Comparison of ENCODE assay signal across 8 mouse cellular contexts in the genomic region with DNA sequence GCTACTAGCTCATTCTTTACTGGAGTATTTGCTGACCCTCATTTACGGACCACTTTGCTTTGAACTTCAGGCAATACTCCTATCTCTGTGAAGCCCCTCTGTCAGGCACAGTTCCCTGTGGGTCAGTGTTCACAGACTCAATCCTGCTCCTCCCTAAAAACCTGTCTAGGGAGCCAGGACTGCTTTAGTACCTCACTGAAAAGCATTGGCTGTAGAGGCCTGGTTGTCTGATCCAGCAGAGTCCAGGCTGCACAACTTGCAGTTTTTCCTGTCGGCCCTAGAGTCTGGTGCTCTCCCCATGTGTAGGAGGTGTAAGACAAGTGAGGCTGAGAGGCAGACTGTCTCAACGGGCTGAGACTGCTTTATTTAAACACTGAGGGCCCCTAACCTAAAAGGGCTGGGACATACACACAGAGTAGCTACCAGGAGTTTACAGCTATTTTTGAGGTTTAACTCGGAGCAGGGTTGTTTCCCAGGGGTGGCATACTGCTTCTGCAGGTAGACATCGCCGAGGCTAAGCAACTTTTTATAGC. TPM values are rescaled to one million over a fixed set of nuclear protein-coding genes. Genes with fewer than 3 reads are reported as not detected.
DNase-seq lines count a peak whose midpoint lies in the region; ATAC-seq and TF ChIP-seq lines count a peak whose summit lies in the region.

No protein-coding gene starts in this region.

- peak overlapping the region; percentile 66 for H3K4me3 ChIP-seq in heart, embryonic 15.5 days
- peak overlapping the region; percentile 95 for H3K4me3 ChIP-seq in G1E (ENCODE audit: low read depth, low read length)
- peak overlapping the region; percentile 79 for H3K4me3 ChIP-seq in forebrain, embryonic 15.5 days
- peak overlapping the region; percentile 67 for H3K4me3 ChIP-seq in liver, embryonic 16.5 days (ENCODE audit: low read depth, low read length)

- intact Hi-C loops in heart, postnatal 10 days (cut with DNase I), result loop anchor here (10.0 kb wide), 1 partner anchor 265 kb away; the partner anchor contains the start of gene Polr3k

- peaks cover 33% of the 10 kb centered on the region for H3K4me1 ChIP-seq in heart, embryonic 15.5 days (replicated peaks)
- H3K4me1 ChIP-seq in G1E (ENCODE audit: insufficient read depth, low read depth, low read length), result peaks cover 69% of the 10 kb centered on the region
- H3K4me1 ChIP-seq in forebrain, embryonic 15.5 days, result peaks cover 44% of the 10 kb centered on the region
- peaks cover 32% of the 10 kb centered on the region for H3K4me1 ChIP-seq in liver, embryonic 16.5 days (ENCODE audit: control insufficient read depth, low read depth, low read length)

- no peak for TF ChIP-seq CTCF in G1E (IDR thresholded peaks at IDR 0.05; ENCODE audit: low read depth, low read length)

- H3K4me2 ChIP-seq in heart, embryonic 15.5 days, result peak overlapping the region; percentile 72
- peak overlapping the region; percentile 66 for H3K4me2 ChIP-seq in forebrain, embryonic 15.5 days (replicated peaks)
- peak overlapping the region; percentile 89 for H3K4me2 ChIP-seq in liver, embryonic 16.5 days (ENCODE audit: low read depth, low read length)

- no peaks in the 10 kb centered on the region for H3K27me3 ChIP-seq in heart, embryonic 15.5 days
- peaks cover 5% of the 10 kb centered on the region; the same call in 1 of the 2 replicates for H3K27me3 ChIP-seq in G1E (ENCODE audit: insufficient read depth, low read length)
- H3K27me3 ChIP-seq in forebrain, embryonic 15.5 days, result no peaks in the 10 kb centered on the region
- peaks cover 19% of the 10 kb centered on the region for H3K27me3 ChIP-seq in liver, embryonic 16.5 days (ENCODE audit: control insufficient read depth, insufficient read depth, low read depth, low read length)

- H3K9me3 ChIP-seq in heart, embryonic 15.5 days (replicated peaks), result no peaks in the 10 kb centered on the region
- H3K9me3 ChIP-seq in G1E (replicated peaks), result no peaks in the 10 kb centered on the region
- H3K9me3 ChIP-seq in forebrain, embryonic 15.5 days, result no peaks in the 10 kb centered on the region
- H3K9me3 ChIP-seq in liver, embryonic 16.5 days (replicated peaks; ENCODE audit: control insufficient read depth, low read length), result no peaks in the 10 kb centered on the region

- no peak for DNase-seq in heart, postnatal 10 days
- DNase-seq in G1E (ENCODE audit: low spot score), result no peak
- no peak for DNase-seq in ovary, adult 18-20 months (ENCODE audit: low spot score)
- DNase-seq in layer of hippocampus, adult 9-10 months (ENCODE audit: low spot score), result no peak
- no peak for DNase-seq in layer of hippocampus, postnatal 36 days

- ATAC-seq in heart, embryonic 15.5 days (replicated peaks; ENCODE audit: insufficient number of reproducible peaks, insufficient read depth, low FRiP score, low read depth), result no peak
- no peak for ATAC-seq in G1E (ENCODE audit: extremely low read depth, insufficient number of reproducible peaks, low FRiP score, poor library complexity, severe bottlenecking)
- ATAC-seq in forebrain, embryonic 15.5 days (replicated peaks), result no peak
- no peak for ATAC-seq in liver, embryonic 16.5 days (ENCODE audit: low read depth)

- no peak overlapping the region for H3K27ac ChIP-seq in heart, embryonic 15.5 days
- peak overlapping the region; percentile 70; the same call in 1 of the 2 replicates for H3K27ac ChIP-seq in forebrain, embryonic 15.5 days (replicated peaks)
- peak overlapping the region; percentile 61; the same call in 1 of the 2 replicates for H3K27ac ChIP-seq in liver, embryonic 16.5 days (ENCODE audit: low read length)

- no peaks in the 10 kb centered on the region for H3K36me3 ChIP-seq in heart, embryonic 15.5 days
- peaks cover 35% of the 10 kb centered on the region for H3K36me3 ChIP-seq in G1E (replicated peaks)
- peaks cover 4% of the 10 kb centered on the region; the same call in 1 of the 2 replicates for H3K36me3 ChIP-seq in forebrain, embryonic 15.5 days
- H3K36me3 ChIP-seq in liver, embryonic 16.5 days (ENCODE audit: control insufficient read depth, insufficient read depth), result no peaks in the 10 kb centered on the region

- 59% methylated on average over 6 of the region's 6 CpGs for WGBS in heart, embryonic 15.5 days
- 63% methylated on average over 6 of the region's 6 CpGs for WGBS in forebrain, embryonic 15.5 days
- 65% methylated on average over 6 of the region's 6 CpGs for WGBS in liver, embryonic 16.5 days (ENCODE audit: insufficient replicate concordance)

- H3K9ac ChIP-seq in heart, embryonic 15.5 days, result peak overlapping the region; percentile 77; the same call in 1 of the 2 replicates
- peak overlapping the region; percentile 43; the same call in 1 of the 2 replicates for H3K9ac ChIP-seq in forebrain, embryonic 15.5 days (replicated peaks)
- H3K9ac ChIP-seq in liver, embryonic 16.5 days (ENCODE audit: low read depth, low read length), result peak overlapping the region; percentile 73; the same call in 1 of the 2 replicates

RNA-seq across cellular contexts. Expression of gene Samd10, which starts 1.3 kb away (rescaled TPM):
- 9.6 and 14.9 TPM in 2 replicates for polyA plus RNA-seq in heart, embryonic 15.5 days (2015; fragmentation: Nextera tagmentation; extraction: Ambion mirVana)
- total RNA-seq in heart, postnatal 10 days (2021), result 1 to 10 TPM; 2.7 to 3.2 TPM
- total RNA-seq in G1E (2014; fragmentation: Nextera tagmentation), result 10.6 and 16.1 TPM in 2 replicates
- total RNA-seq in G1E (2017), result 2.5 and 3.1 TPM in 2 replicates
- 7.6 and 9.7 TPM in 2 replicates for polyA plus RNA-seq in G1E (2012)
- 110 and 112 TPM in 2 replicates for polyA plus RNA-seq in forebrain, embryonic 15.5 days (2015; fragmentation: Nextera tagmentation; extraction: Ambion mirVana)
- polyA plus RNA-seq in liver, embryonic 16.5 days (2015; fragmentation: Nextera tagmentation; extraction: Ambion mirVana), result 1.7 and 2.3 TPM in 2 replicates
- total RNA-seq in layer of hippocampus, postnatal 36 days (2021), result 10 to 100 TPM; 14.3 to 16.4 TPM

RNA-seq across cellular contexts. Expression of gene Zfp512b, which starts 7.7 kb away (rescaled TPM):
- 23.1 and 35.8 TPM in 2 replicates for polyA plus RNA-seq in heart, embryonic 15.5 days (2015; fragmentation: Nextera tagmentation; extraction: Ambion mirVana)
- 10 to 100 TPM; 31.2 to 39.5 TPM for total RNA-seq in heart, postnatal 10 days (2021)
- 19.9 and 40.5 TPM in 2 replicates for total RNA-seq in G1E (2014; fragmentation: Nextera tagmentation)
- 16.3 and 19.8 TPM in 2 replicates for total RNA-seq in G1E (2017)
- 88.2 and 90.0 TPM in 2 replicates for polyA plus RNA-seq in G1E (2012)
- polyA plus RNA-seq in forebrain, embryonic 15.5 days (2015; fragmentation: Nextera tagmentation; extraction: Ambion mirVana), result 76.5 and 83.7 TPM in 2 replicates
- polyA plus RNA-seq in liver, embryonic 16.5 days (2015; fragmentation: Nextera tagmentation; extraction: Ambion mirVana), result 6.2 and 7.6 TPM in 2 replicates
- 100 to 1,000 TPM in 1 of 2 experiments, 10 to 100 TPM in 1; 96.3 to 101 TPM for total RNA-seq in layer of hippocampus, postnatal 36 days (2021)

RNA-seq across cellular contexts. Expression of gene Prpf6, which starts 8.6 kb away (rescaled TPM):
- polyA plus RNA-seq in heart, embryonic 15.5 days (2015; fragmentation: Nextera tagmentation; extraction: Ambion mirVana), result 38.9 and 45.5 TPM in 2 replicates
- total RNA-seq in heart, postnatal 10 days (2021), result 10 to 100 TPM; 37.0 to 41.1 TPM
- total RNA-seq in G1E (2014; fragmentation: Nextera tagmentation), result 53.1 and 60.8 TPM in 2 replicates
- total RNA-seq in G1E (2017), result 76.4 and 91.9 TPM in 2 replicates
- polyA plus RNA-seq in G1E (2012), result 20.3 and 27.8 TPM in 2 replicates
- 72.1 and 75.4 TPM in 2 replicates for polyA plus RNA-seq in forebrain, embryonic 15.5 days (2015; fragmentation: Nextera tagmentation; extraction: Ambion mirVana)
- polyA plus RNA-seq in liver, embryonic 16.5 days (2015; fragmentation: Nextera tagmentation; extraction: Ambion mirVana), result 24.2 and 25.0 TPM in 2 replicates
- total RNA-seq in layer of hippocampus, postnatal 36 days (2021), result 10 to 100 TPM; 55.7 to 58.1 TPM

RNA-seq across cellular contexts. Expression of gene Uckl1, which starts 15.6 kb away (rescaled TPM):
- 61.8 and 71.6 TPM in 2 replicates for polyA plus RNA-seq in heart, embryonic 15.5 days (2015; fragmentation: Nextera tagmentation; extraction: Ambion mirVana)
- 10 to 100 TPM; 43.3 to 47.1 TPM for total RNA-seq in heart, postnatal 10 days (2021)
- total RNA-seq in G1E (2014; fragmentation: Nextera tagmentation) (51.3 and 66.0 TPM in 2 replicates), G1E (2017) (54.9 and 63.9 TPM in 2 replicates)
- 46.9 and 63.2 TPM in 2 replicates for polyA plus RNA-seq in G1E (2012)
- 61.0 and 63.8 TPM in 2 replicates for polyA plus RNA-seq in forebrain, embryonic 15.5 days (2015; fragmentation: Nextera tagmentation; extraction: Ambion mirVana)
- 21.0 and 23.6 TPM in 2 replicates for polyA plus RNA-seq in liver, embryonic 16.5 days (2015; fragmentation: Nextera tagmentation; extraction: Ambion mirVana)
- total RNA-seq in layer of hippocampus, postnatal 36 days (2021), result 10 to 100 TPM; 59.6 to 60.7 TPM

RNA-seq across cellular contexts. Expression of gene Gm29797, which starts 56.5 kb away (rescaled TPM):
- not detected in 2 replicates for polyA plus RNA-seq in heart, embryonic 15.5 days (2015; fragmentation: Nextera tagmentation; extraction: Ambion mirVana)
- not detected for total RNA-seq in heart, postnatal 10 days (2021)
- not detected in 2 replicates for total RNA-seq in G1E (2014; fragmentation: Nextera tagmentation)
- total RNA-seq in G1E (2017), result not detected in 2 replicates
- polyA plus RNA-seq in G1E (2012), result 0.12 TPM in 1 of 2 replicates, not detected in the other
- 0.26 TPM in 1 of 2 replicates, not detected in the other for polyA plus RNA-seq in forebrain, embryonic 15.5 days (2015; fragmentation: Nextera tagmentation; extraction: Ambion mirVana)
- polyA plus RNA-seq in liver, embryonic 16.5 days (2015; fragmentation: Nextera tagmentation; extraction: Ambion mirVana), result 0.19 TPM in 1 of 2 replicates, not detected in the other
- 1 to 10 TPM; 1.1 to 1.6 TPM for total RNA-seq in layer of hippocampus, postnatal 36 days (2021)
